Mouse (Mus musculus): Measurements from ENCODE around the gene Pkd1. TPM values are rescaled to one million over a fixed set of nuclear protein-coding genes. Genes with fewer than 3 reads are reported as not detected.

The Pkd1 gene
- polyA plus RNA-seq, 1 experiment = 13.0 TPM

- Histone ChIP-seq H3K27me3 (ENCODE audit: control insufficient read depth, insufficient read depth, low read length, poor library complexity, severe bottlenecking) (no peaks in the 10 kb centered on the region), H3K36me3 (ENCODE audit: control insufficient read depth, insufficient read depth, low read length, poor library complexity, severe bottlenecking) (peaks cover 6% of the 10 kb centered on the region; the same call in 1 of the 2 replicates), H3K4me3 (ENCODE audit: low read depth, low read length) (no peak overlapping the region), H3K9me3 (replicated peaks; ENCODE audit: control insufficient read depth, insufficient read depth, low read length, poor library complexity, severe bottlenecking) (no peaks in the 10 kb centered on the region), H3K4me1 (ENCODE audit: control insufficient read depth, insufficient read depth, low read length) (peaks cover 3% of the 10 kb centered on the region), H3K9ac (ENCODE audit: low read depth, poor library complexity, severe bottlenecking) (no peak overlapping the region), H3K27ac (ENCODE audit: insufficient read depth, low read length) (no peak overlapping the region)
- no peak for TF ChIP-seq POLR2A (IDR thresholded peaks at IDR 0.05; ENCODE audit: insufficient read depth, low read length)
- no peak for TF ChIP-seq CTCF (IDR thresholded peaks at IDR 0.05; ENCODE audit: low read depth, low read length)
- no peak for TF ChIP-seq EP300 (IDR thresholded peaks at IDR 0.05; ENCODE audit: insufficient read depth, low read depth, low read length)
These were observed 42.1 kb downstream of the Pkd1 start for GRCm38 (mm10) chr17:24591695-24592094.

GRCm38 (mm10) chr17:24593248-24593647, 43.6 kb downstream of the Pkd1 start:
- Histone ChIP-seq H3K4me1 (ENCODE audit: control insufficient read depth, insufficient read depth, low read length) (peaks cover 3% of the 10 kb centered on the region), H3K4me3 (ENCODE audit: low read depth, low read length) (no peak overlapping the region), H3K36me3 (ENCODE audit: control insufficient read depth, insufficient read depth, low read length, poor library complexity, severe bottlenecking) (peaks cover 13% of the 10 kb centered on the region; the same call in 1 of the 2 replicates), H3K27ac (ENCODE audit: insufficient read depth, low read length) (no peak overlapping the region), H3K9me3 (replicated peaks; ENCODE audit: control insufficient read depth, insufficient read depth, low read length, poor library complexity, severe bottlenecking) (no peaks in the 10 kb centered on the region), H3K27me3 (ENCODE audit: control insufficient read depth, insufficient read depth, low read length, poor library complexity, severe bottlenecking) (no peaks in the 10 kb centered on the region), H3K9ac (ENCODE audit: low read depth, poor library complexity, severe bottlenecking) (no peak overlapping the region)
- TF ChIP-seq CTCF (IDR thresholded peaks at IDR 0.05; ENCODE audit: low read depth, low read length) (no peak), POLR2A (IDR thresholded peaks at IDR 0.05; ENCODE audit: insufficient read depth, low read length) (no peak), EP300 (IDR thresholded peaks at IDR 0.05; ENCODE audit: insufficient read depth, low read depth, low read length) (no peak)

- Histone ChIP-seq H3K9ac (ENCODE audit: low read depth, poor library complexity, severe bottlenecking) (no peak overlapping the region), H3K27me3 (ENCODE audit: control insufficient read depth, insufficient read depth, low read length, poor library complexity, severe bottlenecking) (no peaks in the 10 kb centered on the region)
These were observed 44.6 kb downstream of the Pkd1 start for GRCm38 (mm10) chr17:24593992-24594890.

GRCm38 (mm10) chr17:24595126-24596072, 45.8 kb downstream of the Pkd1 start:
- no peak overlapping the region for H3K4me3 ChIP-seq (ENCODE audit: low read depth, low read length)
- TF ChIP-seq POLR2A (IDR thresholded peaks at IDR 0.05; ENCODE audit: insufficient read depth, low read length) = no peak
- TF ChIP-seq CTCF (IDR thresholded peaks at IDR 0.05; ENCODE audit: low read depth, low read length) = peak; percentile 24
- H3K9me3 ChIP-seq (replicated peaks; ENCODE audit: control insufficient read depth, insufficient read depth, low read length, poor library complexity, severe bottlenecking) = no peaks in the 10 kb centered on the region
- H3K9ac ChIP-seq (ENCODE audit: low read depth, poor library complexity, severe bottlenecking) = no peak overlapping the region
- peaks cover 3% of the 10 kb centered on the region for H3K4me1 ChIP-seq (ENCODE audit: control insufficient read depth, insufficient read depth, low read length)
- H3K27me3 ChIP-seq (ENCODE audit: control insufficient read depth, insufficient read depth, low read length, poor library complexity, severe bottlenecking) = no peaks in the 10 kb centered on the region
- H3K36me3 ChIP-seq (ENCODE audit: control insufficient read depth, insufficient read depth, low read length, poor library complexity, severe bottlenecking) = peaks cover 18% of the 10 kb centered on the region
- H3K27ac ChIP-seq (ENCODE audit: insufficient read depth, low read length) = no peak overlapping the region

More at GRCm38 (mm10) chr17:24593992-24594890, 44.6 kb downstream of the Pkd1 start:
- no peaks in the 10 kb centered on the region for H3K9me3 ChIP-seq (replicated peaks; ENCODE audit: control insufficient read depth, insufficient read depth, low read length, poor library complexity, severe bottlenecking)
- H3K4me3 ChIP-seq (ENCODE audit: low read depth, low read length) = no peak overlapping the region
- peaks cover 3% of the 10 kb centered on the region for H3K4me1 ChIP-seq (ENCODE audit: control insufficient read depth, insufficient read depth, low read length)
- no peak overlapping the region for H3K27ac ChIP-seq (ENCODE audit: insufficient read depth, low read length)
- peaks cover 13% of the 10 kb centered on the region for H3K36me3 ChIP-seq (ENCODE audit: control insufficient read depth, insufficient read depth, low read length, poor library complexity, severe bottlenecking)
- TF ChIP-seq CTCF (IDR thresholded peaks at IDR 0.05; ENCODE audit: low read depth, low read length) (no peak), POLR2A (IDR thresholded peaks at IDR 0.05; ENCODE audit: insufficient read depth, low read length) (no peak), EP300 (IDR thresholded peaks at IDR 0.05; ENCODE audit: insufficient read depth, low read depth, low read length) (no peak)

GRCm38 (mm10) chr17:24596073-24596466, 46.4 kb downstream of the Pkd1 start:
- H3K27ac ChIP-seq (ENCODE audit: insufficient read depth, low read length) = no peak overlapping the region
- peaks cover 18% of the 10 kb centered on the region for H3K36me3 ChIP-seq (ENCODE audit: control insufficient read depth, insufficient read depth, low read length, poor library complexity, severe bottlenecking)
- TF ChIP-seq EP300 (IDR thresholded peaks at IDR 0.05; ENCODE audit: insufficient read depth, low read depth, low read length) (no peak), CTCF (IDR thresholded peaks at IDR 0.05; ENCODE audit: low read depth, low read length) (no peak), POLR2A (IDR thresholded peaks at IDR 0.05; ENCODE audit: insufficient read depth, low read length) (no peak)
- no peaks in the 10 kb centered on the region for H3K9me3 ChIP-seq (replicated peaks; ENCODE audit: control insufficient read depth, insufficient read depth, low read length, poor library complexity, severe bottlenecking)
- H3K27me3 ChIP-seq (ENCODE audit: control insufficient read depth, insufficient read depth, low read length, poor library complexity, severe bottlenecking) = no peaks in the 10 kb centered on the region
- peaks cover 3% of the 10 kb centered on the region for H3K4me1 ChIP-seq (ENCODE audit: control insufficient read depth, insufficient read depth, low read length)
- no peak overlapping the region for H3K4me3 ChIP-seq (ENCODE audit: low read depth, low read length)
- H3K9ac ChIP-seq (ENCODE audit: low read depth, poor library complexity, severe bottlenecking) = no peak overlapping the region
